Mouse (Mus musculus) CD4-positive, CD25-positive, alpha-beta regulatory T cell, adult 4 months (primary cell): ENCODE measurements at regions not wholly inside any gene's neighbourhood (a gene's known extent, or its start where the extent isn't known, plus 50 kb on each side); places are given as distances from the start of the nearest gene placed in this dataset.

Source experiments
- ATAC-seq: one replicate; pipeline ENCODE4 v1.8.0; 2017

GRCm38 (mm10) chr3:35516517-35516916 is 237.4 kb upstream of the Atp11b start:
- no peak for ATAC-seq

DNA sequence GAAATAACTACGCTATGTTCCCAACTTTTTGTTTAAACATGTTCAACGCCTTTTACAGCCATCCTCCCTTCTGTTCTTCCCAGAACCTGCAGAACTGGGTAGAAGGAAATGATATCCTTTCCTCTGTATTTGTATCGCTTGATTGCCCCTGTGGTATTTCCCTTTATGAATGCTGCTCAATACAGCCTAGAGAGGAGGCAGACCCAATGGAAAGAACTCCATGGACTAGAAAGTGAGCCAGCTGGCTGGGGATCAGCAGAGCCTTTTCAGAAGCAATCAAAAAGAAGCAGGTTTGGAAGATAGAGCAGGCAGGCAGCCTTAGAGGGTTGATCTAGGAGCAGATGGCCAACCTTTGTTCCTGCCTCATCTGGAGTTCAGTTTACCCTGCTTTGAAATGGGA is 233.8 kb upstream of the Atp11b start:
- ATAC-seq: no peak

- no peak for ATAC-seq
Observed at GRCm38 (mm10) chr3:35547696-35548095, 206.2 kb upstream of the Atp11b start.

DNA sequence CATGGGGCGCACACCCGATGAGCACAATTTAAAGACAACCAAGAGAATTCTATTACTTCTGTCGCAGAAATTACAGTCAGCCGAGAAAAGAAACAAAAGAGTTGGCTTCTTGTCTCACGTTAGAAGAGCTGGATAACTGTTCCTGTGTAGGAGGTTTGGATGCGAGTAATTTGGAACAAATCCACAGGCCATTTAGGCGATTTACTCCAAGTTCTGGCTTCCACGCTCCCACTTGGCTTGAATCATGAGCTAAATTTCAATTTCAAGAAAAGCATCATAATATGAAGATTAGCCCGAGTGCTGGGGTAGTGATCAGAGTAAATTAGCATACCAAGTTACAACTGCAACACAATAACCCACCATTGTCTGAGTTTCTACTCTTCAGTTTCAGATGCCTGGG is 202.1 kb upstream of the Atp11b start:
- ATAC-seq: no peak

GRCm38 (mm10) chr3:35560425-35560824 is 193.5 kb upstream of the Atp11b start:
- no peak for ATAC-seq

- no peak for ATAC-seq
Observed at GRCm38 (mm10) chr3:35574402-35574801, 179.5 kb upstream of the Atp11b start.
